Mouse (Mus musculus) adrenal gland, postnatal 4 days (tissue): Measurements from ENCODE around the gene Apoo. TPM values are rescaled to one million over a fixed set of nuclear protein-coding genes. Genes with fewer than 3 reads are reported as not detected.
A peak's percentile ranks its signal among the peaks of the same experiment; 100 is the strongest.
"Not testable (repeated sequence)": the region's sequence is repeated elsewhere in the genome, so short reads cannot be mapped to it uniquely, and the experiment has no call there.

Source experiments
- DNase-seq, 2 experiments: peaks; one replicate each; pipeline ENCODE4 v3.0.0; 2021 to 2022; ENCODE audit warnings: low spot score in 2 of 2, mixed read lengths in 2 of 2
- long read RNA-seq, 2 experiments: library from polyadenylated mRNA; stranded (forward); transcript quantifications; one replicate each; pipeline ENCODE4 v2.0.0; 2021
- total RNA-seq, 2 experiments: library from RNA; stranded (reverse); gene quantifications; 2 replicates each; pipeline ENCODE4 v1.2.3; 2021

Gene Apoo
- total RNA-seq, result 10 to 100 TPM; 46.3 to 54.9 TPM
- long read RNA-seq, experiment 1, transcript Apoo-204 (9 exons, 784 nt), result major isoform, 32 of 44 reads
- long read RNA-seq, experiment 1, partial matches to known transcripts, result 7 of 44 reads
- long read RNA-seq, experiment 1, other reads (novel, unspliced or antisense), result 4 of 44 reads
- long read RNA-seq, experiment 2, transcript Apoo-204 (9 exons, 784 nt), result major isoform, 13 of 20 reads
- long read RNA-seq, experiment 2, partial matches to known transcripts, result 5 of 20 reads
- long read RNA-seq, experiment 2, other reads (novel, unspliced or antisense), result 2 of 20 reads

DNA sequence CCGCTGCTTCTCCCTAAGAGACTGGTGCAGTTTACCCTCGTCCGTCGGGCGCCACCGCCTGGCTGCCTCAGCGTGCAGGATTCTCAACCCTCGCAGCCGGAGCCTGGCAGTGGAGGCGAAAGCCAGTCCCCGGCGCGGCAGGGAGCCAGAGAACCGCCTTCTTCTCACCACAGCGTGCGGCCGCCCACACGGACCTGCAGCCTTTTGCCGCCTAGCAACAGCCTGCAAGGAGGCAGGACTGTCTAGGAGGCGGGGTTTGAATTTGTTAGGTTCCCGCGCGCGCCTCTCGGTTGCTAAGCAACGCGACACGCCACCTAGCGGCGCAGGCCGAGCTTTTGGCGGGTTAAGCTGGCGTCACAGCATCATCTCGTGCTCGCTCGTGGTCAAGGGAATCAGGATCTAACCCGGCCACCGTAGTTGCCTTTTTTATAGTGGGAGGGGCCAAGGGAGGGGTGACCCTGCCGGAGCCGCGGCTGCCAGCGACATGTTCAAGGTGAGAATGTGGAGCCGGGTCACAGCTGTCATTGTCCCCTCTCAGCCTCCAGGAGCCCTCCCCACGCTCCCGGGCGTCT, at the start of gene Apoo, which contains the start of gene Fam90a1b:
Apoo (plus strand) TSS at position 448 of the 572 bp plus-strand sequence.
Fam90a1b (minus strand) TSS at position 108 of the 572 bp plus-strand sequence.
- peak; percentile 86 to 91 for DNase-seq

DNA sequence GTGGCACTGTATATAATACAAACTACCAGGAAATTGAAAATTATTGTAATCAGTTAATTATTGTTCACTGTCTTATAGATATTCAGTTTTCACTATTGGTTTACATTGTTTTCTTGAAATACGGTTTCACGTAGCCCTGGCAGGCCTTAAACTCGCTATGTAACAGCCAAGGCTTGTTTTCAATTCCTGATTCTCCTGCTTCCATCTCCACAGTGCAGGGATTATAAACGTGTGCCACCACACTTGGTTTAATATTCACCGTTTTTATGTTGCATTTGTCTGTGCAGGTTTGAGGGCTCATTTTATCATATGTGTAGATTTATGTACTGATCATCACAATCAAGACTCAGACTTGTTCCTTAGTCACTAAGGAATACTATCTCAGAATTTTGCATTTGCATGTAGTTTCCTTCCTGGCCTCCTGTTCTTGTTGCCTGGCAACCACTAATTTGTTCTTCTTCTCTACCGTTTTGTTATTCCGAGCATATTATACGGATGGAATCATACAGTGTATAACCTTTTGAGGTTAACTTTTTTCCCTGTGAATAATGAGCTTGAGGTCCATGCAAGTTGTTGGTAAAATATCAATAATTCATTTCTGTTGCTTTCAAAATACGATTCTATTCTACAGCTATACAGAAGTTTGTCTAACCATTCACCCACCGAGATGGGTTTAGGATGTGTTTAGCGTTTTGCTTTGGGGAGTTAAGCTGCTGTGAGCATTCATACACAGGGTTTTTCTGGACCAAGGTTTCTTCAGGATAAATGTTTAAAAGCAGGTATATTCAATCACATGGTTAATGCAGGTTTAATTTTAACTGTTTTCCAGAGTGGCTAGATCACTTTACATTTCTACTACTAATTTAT, 45.6 kb upstream of the Apoo start:
- DNase-seq, result no peak

DNA sequence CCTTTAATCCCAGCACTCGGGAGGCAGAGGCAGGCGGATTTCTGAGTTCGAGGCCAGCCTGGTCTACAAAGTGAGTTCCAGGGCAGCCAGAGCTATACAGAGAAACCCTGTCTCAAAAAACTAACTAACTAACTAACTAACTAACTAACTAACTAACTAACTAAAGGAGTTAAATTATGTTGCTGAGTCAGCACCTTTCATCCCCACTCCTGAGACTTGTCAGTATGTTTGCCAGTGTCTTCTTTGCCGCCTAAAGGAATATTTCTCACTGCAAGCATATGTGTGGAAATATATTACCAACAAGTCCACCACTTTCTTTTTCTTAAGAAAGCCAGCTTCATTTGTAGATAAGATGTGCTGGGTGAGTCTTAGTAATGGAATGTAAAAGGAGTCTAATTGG, 23.3 kb upstream of the Apoo start:
- DNase-seq, result not testable (repeated sequence)

- no peak for DNase-seq
Observed at GRCm38 (mm10) chrX:94365381-94365925, 1.5 kb upstream of the Apoo start.

DNA sequence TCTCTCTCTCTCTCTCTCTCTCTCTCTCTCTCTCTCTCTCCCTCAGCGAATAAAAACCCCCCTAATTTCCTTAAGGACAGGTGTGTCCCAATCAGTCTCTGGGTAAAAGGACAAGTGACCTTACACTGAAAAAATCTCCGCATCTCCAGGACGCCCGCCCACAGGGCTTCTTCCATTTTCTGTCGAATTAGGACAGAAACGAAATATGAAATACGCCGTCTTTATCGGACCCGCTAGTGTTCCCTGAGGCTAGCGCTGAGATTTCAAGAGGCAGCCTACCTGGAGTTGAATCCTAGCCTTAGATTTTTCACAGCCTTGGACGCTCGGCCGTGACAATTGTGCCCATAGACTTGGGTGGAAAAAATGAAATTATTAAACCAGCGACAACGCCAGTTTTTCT, 888 bp upstream of the Apoo start:
- no peak for DNase-seq

DNA sequence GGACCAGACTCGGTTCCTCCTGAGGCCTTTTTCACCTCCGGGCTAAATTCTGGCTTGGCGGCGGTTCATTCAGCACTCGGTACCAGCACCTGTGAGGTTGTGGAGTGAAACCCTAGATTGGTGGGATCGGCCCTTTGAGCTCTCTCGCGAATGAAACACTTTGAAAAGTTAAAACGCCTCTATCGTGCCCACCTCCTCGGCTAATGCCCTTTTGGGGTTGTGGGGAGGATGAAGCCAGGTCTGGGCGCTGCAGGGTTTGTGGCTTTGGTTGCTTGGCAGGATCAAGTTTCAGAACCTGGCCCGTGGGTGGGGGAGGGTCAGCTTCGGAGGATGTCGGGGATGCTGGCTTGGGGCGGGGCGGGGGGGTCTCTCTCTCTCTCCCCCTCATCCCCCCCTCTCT, 331 bp downstream of the Apoo start:
- peak in 1 of 2 experiments; percentile 2 for DNase-seq

DNA sequence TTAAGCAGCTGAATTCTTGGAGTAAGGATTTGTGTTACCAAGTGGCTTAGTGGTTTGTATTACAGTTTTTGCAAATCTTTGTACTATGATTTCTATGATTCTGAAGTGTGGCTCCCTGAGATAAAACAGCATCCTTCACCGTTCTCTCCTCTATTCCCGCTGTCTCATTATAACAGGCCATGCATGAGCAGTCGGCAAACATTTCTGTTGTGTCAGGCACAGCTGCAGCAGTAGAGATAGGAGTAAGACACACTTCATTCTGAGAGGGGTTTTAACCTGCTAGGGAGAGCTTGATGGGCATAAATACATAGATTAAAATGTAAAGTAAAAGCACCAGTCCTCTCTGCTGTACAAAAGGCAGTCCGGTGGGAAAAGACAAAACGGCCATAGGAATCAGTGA, 11.8 kb downstream of the Apoo start:
- no peak for DNase-seq

- DNase-seq, result no peak
Observed at GRCm38 (mm10) chrX:94408975-94409374, 42.1 kb downstream of the Apoo start.

DNA sequence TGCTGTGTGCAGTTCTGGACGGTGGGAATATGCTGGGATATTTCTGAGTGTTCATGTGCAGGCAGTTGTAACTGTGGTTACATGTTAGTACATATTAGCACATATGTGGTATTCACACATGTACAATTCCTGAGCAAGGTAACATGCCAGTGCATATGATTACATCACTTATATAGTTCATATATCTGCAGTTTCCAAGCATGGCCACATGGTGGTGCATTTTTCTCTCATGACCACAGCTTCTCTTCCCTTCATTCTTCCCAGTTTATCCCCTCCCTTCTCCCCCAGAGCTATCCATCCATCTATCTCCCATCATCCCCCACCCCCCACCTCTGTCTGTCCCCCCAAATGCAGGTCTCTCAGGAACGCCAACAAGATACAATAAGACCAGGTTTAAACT, 53.3 kb downstream of the Apoo start:
- DNase-seq, result no peak

GRCm38 (mm10) chrX:94431548-94432375, 64.8 kb downstream of the Apoo start:
- no peak for DNase-seq

GRCm38 (mm10) chrX:94445427-94445826, 78.5 kb downstream of the Apoo start:
- DNase-seq, result not testable (repeated sequence)

- not testable (repeated sequence) for DNase-seq
Observed at GRCm38 (mm10) chrX:94446021-94446420, 79.1 kb downstream of the Apoo start.

GRCm38 (mm10) chrX:94450047-94450881, 83.3 kb downstream of the Apoo start:
- DNase-seq, result not testable (repeated sequence)

DNA sequence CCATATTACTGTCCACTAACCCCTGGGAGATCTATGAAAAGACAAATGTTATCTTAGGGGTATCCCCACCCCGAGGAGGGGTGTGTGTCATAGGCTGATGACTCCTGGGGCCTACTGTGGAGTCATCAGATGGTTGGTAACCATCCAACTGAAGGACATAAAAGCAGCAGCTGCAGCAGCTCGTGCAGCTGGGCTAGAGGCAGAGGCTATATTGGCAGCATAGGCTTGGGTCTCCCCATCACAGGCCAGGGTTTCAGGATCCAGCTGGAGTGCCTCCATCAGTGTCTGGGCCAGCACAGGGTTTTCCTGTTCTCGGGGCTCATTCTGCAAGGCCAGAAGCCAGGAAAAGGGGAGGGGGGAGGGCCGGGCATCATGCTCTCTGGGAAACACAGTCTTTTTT, 92.4 kb downstream of the Apoo start:
- DNase-seq, result no peak

DNA sequence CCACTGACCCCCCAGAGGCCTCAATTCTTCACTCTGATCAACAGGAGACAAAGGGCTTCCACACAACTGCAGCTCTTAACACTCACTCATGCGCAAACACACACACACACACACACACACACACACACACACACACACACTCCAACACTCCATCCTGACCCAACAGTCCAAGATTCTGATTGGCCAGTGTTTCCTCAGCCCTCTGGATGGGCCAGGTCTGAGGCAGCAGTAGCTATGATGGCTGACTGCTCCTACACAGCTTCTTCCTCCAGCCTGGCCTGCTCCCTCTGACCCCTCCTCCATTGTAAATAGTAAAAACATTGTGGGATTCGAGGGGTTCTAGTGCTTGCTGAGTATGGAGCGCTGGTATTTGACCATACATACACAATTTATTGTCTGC, 94.6 kb downstream of the Apoo start:
- not testable (repeated sequence) for DNase-seq

GRCm38 (mm10) chrX:94462604-94463429, 95.9 kb downstream of the Apoo start:
- not testable (repeated sequence) for DNase-seq
